Mouse (Mus musculus) ES-E14 (cell line): ENCODE results near the gene Misp.

Experiments used
- CHD2 ChIP-seq: IDR thresholded peaks from 2 replicates; pipeline ENCODE4 v1.6.1; 2014; ENCODE audit warnings: mild to moderate bottlenecking, low read depth, low read length, inconsistent platforms
- HCFC1 ChIP-seq: IDR thresholded peaks from 2 replicates; pipeline ENCODE4 v1.6.1; 2012; ENCODE audit warnings: low read length, inconsistent platforms, borderline replicate concordance; ENCODE audit not compliant: insufficient read depth
- MAFK ChIP-seq: IDR thresholded peaks from 2 replicates; pipeline ENCODE4 v1.6.1; 2014; ENCODE audit warnings: mild to moderate bottlenecking, low read depth, low read length, inconsistent platforms; ENCODE audit not compliant: insufficient read depth
- ZC3H11A ChIP-seq: IDR thresholded peaks from 2 replicates; pipeline ENCODE4 v1.6.1; 2012; ENCODE audit warnings: low read depth, mild to moderate bottlenecking, inconsistent platforms, low read length, borderline replicate concordance
- ZNF384 ChIP-seq: IDR thresholded peaks from 2 replicates; pipeline ENCODE4 v1.6.1; 2012; ENCODE audit warnings: low read depth, low read length, inconsistent platforms

DNA sequence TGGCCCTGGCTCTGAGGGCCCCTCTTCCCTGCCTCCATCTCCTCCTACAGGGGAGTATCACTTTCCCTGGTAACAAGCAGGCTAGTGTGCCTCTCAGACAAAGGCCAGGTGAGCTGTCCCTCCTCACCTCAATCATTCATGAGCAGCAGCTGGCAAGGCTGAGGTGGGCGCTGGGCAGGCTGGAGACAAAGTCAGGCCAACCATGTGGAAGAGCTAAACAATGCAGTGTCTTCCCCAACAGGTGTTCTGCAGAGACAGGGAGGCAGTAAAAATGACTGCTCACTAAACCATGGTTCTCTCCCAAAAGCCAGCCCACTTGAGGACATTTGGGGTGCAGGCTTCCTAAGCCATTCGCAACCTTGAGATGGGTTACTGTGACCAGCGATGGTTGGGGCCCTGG, 30.9 kb downstream of the Misp start:
- TF ChIP-seq MAFK (no peak), ZC3H11A (no peak), CHD2 (no peak), ZNF384 (no peak), HCFC1 (no peak)
